Mouse (Mus musculus): ENCODE results near the gene Katnbl1. TPM values are rescaled to one million over a fixed set of nuclear protein-coding genes. Genes with fewer than 3 reads are reported as not detected.
"Not testable (repeated sequence)": the region's sequence is repeated elsewhere in the genome, so short reads cannot be mapped to it uniquely, and the experiment has no call there.

Gene Katnbl1
- total and polyA plus RNA-seq, 2 experiments = 0.93 to 4.2 TPM

DNA sequence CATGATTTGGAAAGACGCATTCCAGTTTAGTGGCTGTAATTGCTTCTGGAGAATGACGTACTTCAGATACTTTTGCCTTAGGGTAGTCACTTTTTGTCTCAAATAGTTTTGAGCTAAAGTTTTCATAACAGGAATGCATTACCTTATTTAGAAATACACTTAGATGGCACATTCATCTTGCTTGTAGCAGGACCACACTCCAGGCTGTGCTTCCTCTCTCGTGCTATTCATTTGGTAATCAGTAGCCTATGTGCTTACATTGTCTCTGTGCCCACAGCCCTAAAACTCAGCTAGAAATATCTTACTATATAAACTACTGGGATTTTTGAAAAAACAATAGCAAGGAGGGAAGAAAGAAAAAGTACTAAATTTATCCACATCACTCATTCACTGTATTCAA is 28.0 kb downstream of the Katnbl1 start:
- 93% methylated on average over 3 of the region's 3 CpGs for WGBS
- no peak overlapping the region for H3K9ac ChIP-seq (ENCODE audit: low read depth, low read length)
- no peak for DNase-seq (ENCODE audit: extremely low read depth, low read depth, low spot score)
- H3K4me1 ChIP-seq (ENCODE audit: control insufficient read depth, insufficient read depth, low read length) = no peaks in the 10 kb centered on the region
- H3K36me3 ChIP-seq (ENCODE audit: control insufficient read depth, insufficient read depth, low read length) = peaks cover 21% of the 10 kb centered on the region
- no peak for TF ChIP-seq POLR2A (IDR thresholded peaks at IDR 0.05; ENCODE audit: extremely low read depth, insufficient read depth, low read length)
- no peak for TF ChIP-seq CTCF (IDR thresholded peaks at IDR 0.05; ENCODE audit: low read depth, low read length)
- H3K27ac ChIP-seq (replicated peaks; ENCODE audit: insufficient read depth, low read depth, low read length) = no peak overlapping the region
- no peaks in the 10 kb centered on the region; the same call in 1 of the 2 replicates for H3K79me2 ChIP-seq (ENCODE audit: control insufficient read depth, insufficient read depth, low read length)
- no peak overlapping the region for H3K4me3 ChIP-seq (ENCODE audit: insufficient read depth, low read depth, low read length)
- H3K27me3 ChIP-seq (ENCODE audit: control insufficient read depth, insufficient read depth, low read length) = no peaks in the 10 kb centered on the region

DNA sequence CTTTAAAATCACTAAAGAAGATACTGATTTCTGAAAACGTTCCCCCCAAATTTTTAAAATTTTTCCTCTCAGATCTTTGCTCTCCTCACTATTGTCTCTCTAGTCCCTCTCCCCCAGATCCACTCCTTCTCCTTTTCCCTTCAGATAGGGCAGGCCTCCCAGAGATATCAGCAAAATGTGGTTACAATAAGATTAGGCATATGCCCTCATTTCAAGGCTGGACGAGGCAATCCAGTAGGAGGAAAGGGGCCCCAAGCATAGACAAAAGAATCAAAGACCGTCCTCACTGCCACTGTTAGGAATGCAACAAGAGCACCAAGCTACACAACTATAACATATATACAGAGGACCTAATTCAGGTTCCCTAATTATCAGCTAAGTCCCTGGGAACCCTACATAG is 46.3 kb downstream of the Katnbl1 start:
- no peaks in the 10 kb centered on the region for H3K4me1 ChIP-seq (ENCODE audit: control insufficient read depth, insufficient read depth, low read length)
- WGBS = 67% methylated on average over 3 of the region's 3 CpGs
- no peaks in the 10 kb centered on the region for H3K36me3 ChIP-seq (ENCODE audit: control insufficient read depth, insufficient read depth, low read length)
- no peaks in the 10 kb centered on the region for H3K27me3 ChIP-seq (ENCODE audit: control insufficient read depth, insufficient read depth, low read length)
- no peak for DNase-seq (ENCODE audit: extremely low read depth, low read depth, low spot score)
- H3K9ac ChIP-seq (ENCODE audit: low read depth, low read length) = no peak overlapping the region
- TF ChIP-seq CTCF (IDR thresholded peaks at IDR 0.05; ENCODE audit: low read depth, low read length) (no peak), POLR2A (IDR thresholded peaks at IDR 0.05; ENCODE audit: extremely low read depth, insufficient read depth, low read length) (no peak)
- H3K4me3 ChIP-seq (ENCODE audit: insufficient read depth, low read depth, low read length) = no peak overlapping the region
- H3K27ac ChIP-seq (replicated peaks; ENCODE audit: insufficient read depth, low read depth, low read length) = no peak overlapping the region
- H3K79me2 ChIP-seq (ENCODE audit: control insufficient read depth, insufficient read depth, low read length) = no peaks in the 10 kb centered on the region

DNA sequence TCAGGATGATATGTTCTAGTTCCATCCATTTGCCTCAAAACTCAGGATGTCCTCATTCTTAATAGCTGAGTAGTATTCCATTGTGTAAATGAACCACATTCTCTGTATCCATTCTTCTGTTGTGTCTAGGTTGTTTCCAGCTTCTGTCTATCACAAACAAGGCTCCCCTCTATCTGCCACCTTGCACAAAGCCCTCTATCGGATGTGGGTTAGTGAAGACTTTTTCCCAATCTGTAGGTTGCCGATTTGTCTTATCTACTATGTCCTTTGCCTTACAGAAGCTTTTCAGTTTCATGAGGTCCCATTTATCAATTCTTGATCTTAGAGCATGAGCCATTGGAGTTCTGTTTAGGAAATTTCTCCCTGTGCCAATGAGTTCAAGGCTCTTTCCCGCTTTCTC is 49.5 kb downstream of the Katnbl1 start:
- H3K4me3 ChIP-seq (ENCODE audit: insufficient read depth, low read depth, low read length); H3K4me1 ChIP-seq (ENCODE audit: control insufficient read depth, insufficient read depth, low read length); H3K27ac ChIP-seq (replicated peaks; ENCODE audit: insufficient read depth, low read depth, low read length); H3K79me2 ChIP-seq (ENCODE audit: control insufficient read depth, insufficient read depth, low read length); H3K27me3 ChIP-seq (ENCODE audit: control insufficient read depth, insufficient read depth, low read length); H3K9ac ChIP-seq (ENCODE audit: low read depth, low read length); H3K36me3 ChIP-seq (ENCODE audit: control insufficient read depth, insufficient read depth, low read length); DNase-seq (ENCODE audit: extremely low read depth, low read depth, low spot score): not testable (repeated sequence)
- 92% methylated on average over 3 of the region's 3 CpGs for WGBS

DNA sequence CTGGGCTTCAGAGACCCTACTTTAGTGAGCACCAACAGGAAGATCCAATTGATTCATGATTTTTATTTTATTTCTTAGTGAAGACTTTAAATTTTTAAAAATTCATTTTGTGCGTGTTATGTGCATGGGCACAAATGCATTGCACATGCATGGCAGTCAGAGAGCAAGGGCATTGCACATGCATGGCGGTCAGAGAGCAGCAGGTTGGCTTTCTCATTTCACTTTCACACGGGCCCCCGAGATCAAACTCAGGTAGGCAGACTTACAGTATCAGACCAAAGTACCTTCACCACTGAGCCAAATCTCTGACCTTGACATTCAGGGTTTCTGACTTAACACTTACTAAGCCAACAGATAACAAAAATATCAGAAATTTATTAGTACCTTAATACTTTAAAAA is 50.7 kb downstream of the Katnbl1 start:
- H3K27me3 ChIP-seq (ENCODE audit: control insufficient read depth, insufficient read depth, low read length) = no peaks in the 10 kb centered on the region
- DNase-seq (ENCODE audit: extremely low read depth, low read depth, low spot score) = no peak
- 71% methylated on average over 4 of the region's 4 CpGs for WGBS
- no peak overlapping the region for H3K4me3 ChIP-seq (ENCODE audit: insufficient read depth, low read depth, low read length)
- no peaks in the 10 kb centered on the region for H3K36me3 ChIP-seq (ENCODE audit: control insufficient read depth, insufficient read depth, low read length)
- H3K4me1 ChIP-seq (ENCODE audit: control insufficient read depth, insufficient read depth, low read length) = no peaks in the 10 kb centered on the region
- H3K79me2 ChIP-seq (ENCODE audit: control insufficient read depth, insufficient read depth, low read length) = no peaks in the 10 kb centered on the region
- no peak overlapping the region for H3K27ac ChIP-seq (replicated peaks; ENCODE audit: insufficient read depth, low read depth, low read length)
- TF ChIP-seq POLR2A (IDR thresholded peaks at IDR 0.05; ENCODE audit: extremely low read depth, insufficient read depth, low read length) (no peak), CTCF (IDR thresholded peaks at IDR 0.05; ENCODE audit: low read depth, low read length) (no peak)
- H3K9ac ChIP-seq (ENCODE audit: low read depth, low read length) = no peak overlapping the region

DNA sequence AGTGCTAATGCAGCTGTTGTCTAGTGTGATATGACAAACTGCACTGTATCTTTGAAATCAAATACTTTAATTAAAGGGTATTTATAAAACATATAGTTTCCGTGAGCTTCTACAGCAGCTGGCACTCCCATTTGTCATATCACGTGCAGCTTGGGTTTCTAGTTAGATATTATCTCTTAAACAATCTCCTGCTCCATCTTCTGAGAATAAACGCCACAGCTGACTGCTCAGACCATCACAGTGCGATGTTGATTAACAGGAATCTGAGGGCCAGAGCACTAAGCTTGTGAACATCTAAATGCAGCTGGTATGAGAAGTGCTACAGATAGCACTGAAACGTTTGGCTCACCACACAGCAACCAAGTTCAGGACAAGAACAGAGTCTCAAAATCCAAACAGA is 51.4 kb downstream of the Katnbl1 start:
- TF ChIP-seq CTCF (IDR thresholded peaks at IDR 0.05; ENCODE audit: low read depth, low read length) (no peak), POLR2A (IDR thresholded peaks at IDR 0.05; ENCODE audit: extremely low read depth, insufficient read depth, low read length) (no peak)
- no peak overlapping the region for H3K9ac ChIP-seq (ENCODE audit: low read depth, low read length)
- H3K36me3 ChIP-seq (ENCODE audit: control insufficient read depth, insufficient read depth, low read length) = no peaks in the 10 kb centered on the region
- DNase-seq (ENCODE audit: extremely low read depth, low read depth, low spot score) = no peak
- H3K4me3 ChIP-seq (ENCODE audit: insufficient read depth, low read depth, low read length) = no peak overlapping the region
- no peaks in the 10 kb centered on the region for H3K79me2 ChIP-seq (ENCODE audit: control insufficient read depth, insufficient read depth, low read length)
- H3K4me1 ChIP-seq (ENCODE audit: control insufficient read depth, insufficient read depth, low read length) = no peaks in the 10 kb centered on the region
- 67% methylated on average over 5 of the region's 5 CpGs for WGBS
- no peak overlapping the region for H3K27ac ChIP-seq (replicated peaks; ENCODE audit: insufficient read depth, low read depth, low read length)
- H3K27me3 ChIP-seq (ENCODE audit: control insufficient read depth, insufficient read depth, low read length) = no peaks in the 10 kb centered on the region

DNA sequence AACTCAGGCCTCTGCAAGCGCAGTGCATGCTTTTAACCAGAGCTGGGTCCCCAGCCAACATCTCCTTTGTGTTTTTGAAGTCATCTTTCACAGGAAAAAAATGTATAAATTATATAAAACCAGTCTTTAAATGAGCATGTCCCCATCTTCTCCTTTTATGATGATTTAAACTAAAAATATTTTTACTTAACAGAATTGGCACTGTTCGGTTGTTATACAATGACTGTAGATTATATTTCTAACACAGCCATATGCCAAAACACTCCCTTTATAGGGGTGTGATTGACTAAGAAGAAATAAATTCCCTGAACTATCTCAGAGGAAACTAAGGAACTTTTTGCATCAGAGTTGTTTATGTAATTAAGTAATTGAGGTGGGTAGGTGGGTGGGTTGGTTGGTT is 53.5 kb downstream of the Katnbl1 start:
- Histone ChIP-seq H3K27me3 (ENCODE audit: control insufficient read depth, insufficient read depth, low read length) (no peaks in the 10 kb centered on the region), H3K79me2 (ENCODE audit: control insufficient read depth, insufficient read depth, low read length) (no peaks in the 10 kb centered on the region), H3K9ac (ENCODE audit: low read depth, low read length) (no peak overlapping the region), H3K4me3 (ENCODE audit: insufficient read depth, low read depth, low read length) (no peak overlapping the region), H3K4me1 (ENCODE audit: control insufficient read depth, insufficient read depth, low read length) (no peaks in the 10 kb centered on the region), H3K27ac (replicated peaks; ENCODE audit: insufficient read depth, low read depth, low read length) (no peak overlapping the region), H3K36me3 (ENCODE audit: control insufficient read depth, insufficient read depth, low read length) (no peaks in the 10 kb centered on the region)
- 90% methylated on average over 2 of the region's 2 CpGs for WGBS
- DNase-seq (ENCODE audit: extremely low read depth, low read depth, low spot score) = no peak
- no peak for TF ChIP-seq CTCF (IDR thresholded peaks at IDR 0.05; ENCODE audit: low read depth, low read length)
- no peak for TF ChIP-seq POLR2A (IDR thresholded peaks at IDR 0.05; ENCODE audit: extremely low read depth, insufficient read depth, low read length)

Data from liver, adult 2 months (tissue).